Mouse (Mus musculus) embryonic stem cell, embryonic (primary cell): ENCODE measurements around the gene Alpl.

Source experiments
- CTCF ChIA-PET, 4 experiments: fragments of 300-600 bp in 2 of 4; fragments of 350-600 bp in 2 of 4; sonication (Branson Sonifier 250); formaldehyde crosslinking; loops; one replicate each; lab custom pipeline; 2022; ENCODE audit warnings: inconsistent platforms in 2 of 4; lab: Charles Lee
- POLR2A ChIA-PET, 4 experiments: fragments of 300-600 bp in 2 of 4; fragments of 350-600 bp in 2 of 4; sonication (Branson Sonifier 250); formaldehyde crosslinking; loops; one replicate each; lab custom pipeline; 2022; ENCODE audit warnings: antibody characterized with exemption in 4 of 4, inconsistent platforms in 1 of 4; lab: Charles Lee

Alpl gene

DNA sequence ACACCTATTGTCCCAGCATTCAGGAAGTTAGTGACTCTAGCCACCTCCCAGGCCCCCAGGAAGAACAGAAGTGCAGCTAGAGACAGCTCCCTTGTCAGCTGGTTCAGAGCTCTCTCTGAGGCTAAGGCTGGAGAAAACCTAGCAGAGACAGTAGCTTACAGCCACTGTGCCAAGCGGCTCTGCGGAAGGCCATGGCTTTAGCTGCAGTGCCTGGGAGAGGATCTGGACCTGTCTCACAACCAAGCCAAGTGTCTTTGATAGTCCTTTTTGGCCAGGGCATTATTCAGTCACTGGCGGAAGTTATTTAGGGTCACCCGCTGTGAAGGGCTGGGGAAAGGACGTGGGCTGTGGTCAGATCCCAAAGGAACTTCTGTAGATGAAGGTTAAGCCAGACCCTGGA is 27.8 kb downstream of the Alpl start:
- POLR2A ChIA-PET: interaction anchor here in 3 of 4 experiments (0.8 to 9.3 kb wide), 17 partner anchors 9 to 238 kb away, joined by 3 to 127 read pairs (median 6); no protein-coding TSS in a partner anchor

DNA sequence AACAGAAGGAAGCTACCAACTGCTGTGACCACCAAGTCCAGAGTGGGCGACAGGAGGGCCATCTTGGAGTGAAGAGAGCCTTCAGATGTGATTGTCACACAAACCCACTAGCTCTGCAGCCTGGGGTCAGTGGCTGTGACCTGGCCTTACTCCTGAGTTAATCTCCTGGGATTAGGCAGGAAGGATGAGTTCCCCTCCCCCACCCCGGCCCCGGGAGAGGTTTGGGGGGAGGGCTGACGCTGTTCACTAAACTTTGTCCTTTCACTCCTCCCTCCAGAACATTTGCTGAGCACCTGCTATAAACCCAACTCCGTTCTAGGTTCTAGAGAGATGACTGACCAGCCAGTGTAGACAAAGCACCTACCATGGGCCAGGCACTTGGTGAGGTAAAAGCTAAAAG is 29.8 kb downstream of the Alpl start:
- ChIA-PET POLR2A (interaction anchor here (0.6 to 9.3 kb wide), 29 partner anchors 8 to 173 kb away, joined by 3 to 127 read pairs (median 4); partner anchors contain the start of gene Usp48 (in 1 of the 4)), CTCF (interaction anchor here in 3 of 4 experiments (0.5 to 1.6 kb wide), 14 partner anchors 11 to 197 kb away, joined by 3 to 20 read pairs (median 3); no protein-coding TSS in a partner anchor)

More for the DNA sequence above, 27.8 kb downstream of the Alpl start:
- CTCF ChIA-PET: interaction anchor here in 2 of 4 experiments (1.7 to 2.2 kb wide), 2 partner anchors 24 to 68 kb away, joined by 4 to 7 read pairs; no protein-coding TSS in a partner anchor

DNA sequence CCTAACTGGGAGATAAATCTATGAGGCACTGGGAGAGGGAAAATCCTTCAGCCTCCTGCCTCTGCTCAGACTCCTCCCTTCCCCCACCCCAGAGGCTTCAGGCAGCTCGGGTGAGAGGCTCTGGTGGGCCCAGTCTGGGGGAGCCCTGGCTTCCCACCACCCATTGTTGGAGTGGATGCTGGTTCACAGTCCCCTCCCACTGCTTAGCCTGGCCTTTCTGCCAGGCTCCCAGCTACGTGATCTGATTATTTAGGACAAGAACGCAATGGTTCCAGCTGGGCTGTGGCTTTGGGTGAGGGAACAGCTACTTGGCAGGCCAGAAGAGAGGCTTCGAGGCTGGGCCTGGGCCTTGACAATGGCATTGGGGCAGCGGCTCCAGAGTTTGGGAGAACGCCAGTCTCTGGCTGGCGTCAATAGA is 30.6 kb downstream of the Alpl start:
- POLR2A ChIA-PET: interaction anchor here (0.5 to 9.3 kb wide), 20 partner anchors 9 to 172 kb away, joined by 3 to 127 read pairs (median 4); partner anchors contain the start of gene Usp48 (in 1 of the 4)
- CTCF ChIA-PET: interaction anchor here in 2 of 4 experiments (0.9 to 1.4 kb wide), 4 partner anchors 21 to 70 kb away, joined by 3 to 5 read pairs (median 4); no protein-coding TSS in a partner anchor

DNA sequence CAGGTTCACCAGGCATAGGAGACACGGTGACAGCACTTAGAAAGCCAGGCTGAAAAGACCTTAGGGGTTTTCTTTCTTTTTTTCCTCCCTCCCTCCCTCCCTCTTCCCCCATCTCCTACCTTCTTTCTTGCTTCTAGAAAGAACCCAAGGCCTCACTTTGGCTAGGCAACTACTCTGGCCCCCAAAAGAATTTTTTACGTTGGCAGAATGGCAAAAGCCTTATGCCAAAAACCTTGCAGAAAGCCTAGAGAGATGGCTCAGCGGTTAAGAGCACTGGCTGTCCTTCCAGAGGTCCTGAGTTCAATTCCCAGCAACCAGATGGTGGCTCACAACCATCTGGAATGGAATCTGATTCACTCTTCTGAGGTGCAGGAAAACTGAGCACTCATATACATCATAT is 31.6 kb downstream of the Alpl start:
- ChIA-PET CTCF (interaction anchor here in 2 of 4 experiments (0.7 kb wide), 2 partner anchors 13 to 33 kb away, joined by 3 to 4 read pairs; no protein-coding TSS in a partner anchor), POLR2A (interaction anchor here (0.7 to 9.3 kb wide), 11 partner anchors 8 to 326 kb away, joined by 3 to 127 read pairs (median 3); no protein-coding TSS in a partner anchor)

DNA sequence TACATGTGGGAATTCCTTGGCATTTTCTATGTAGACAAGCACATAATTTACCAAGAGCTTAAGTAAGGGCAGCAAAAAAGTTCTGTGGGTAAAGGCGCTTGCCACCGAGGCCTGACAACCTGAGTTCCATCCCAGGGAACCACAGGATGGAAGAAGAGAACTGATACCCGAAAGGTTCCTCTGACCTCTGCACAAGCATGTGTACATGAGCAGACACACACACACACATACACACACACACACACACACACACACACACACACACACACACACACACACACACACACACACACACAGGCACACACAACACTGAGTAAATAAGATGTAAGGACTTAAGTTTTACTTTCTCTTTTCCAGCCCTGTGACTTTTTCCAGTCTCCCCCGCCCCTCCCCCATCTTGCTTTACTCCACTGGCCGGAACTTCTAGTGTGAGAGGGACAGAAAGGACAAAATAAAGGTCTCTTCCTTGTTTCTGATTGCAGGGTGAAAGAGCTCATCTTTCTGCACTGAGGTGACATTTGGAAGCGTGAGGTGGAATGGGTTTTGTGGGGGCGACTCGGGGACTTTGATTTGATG is 32.2 kb downstream of the Alpl start:
- POLR2A ChIA-PET: interaction anchor here in 3 of 4 experiments (0.7 to 9.3 kb wide), 9 partner anchors 8 to 325 kb away, joined by 3 to 127 read pairs (median 4); no protein-coding TSS in a partner anchor

DNA sequence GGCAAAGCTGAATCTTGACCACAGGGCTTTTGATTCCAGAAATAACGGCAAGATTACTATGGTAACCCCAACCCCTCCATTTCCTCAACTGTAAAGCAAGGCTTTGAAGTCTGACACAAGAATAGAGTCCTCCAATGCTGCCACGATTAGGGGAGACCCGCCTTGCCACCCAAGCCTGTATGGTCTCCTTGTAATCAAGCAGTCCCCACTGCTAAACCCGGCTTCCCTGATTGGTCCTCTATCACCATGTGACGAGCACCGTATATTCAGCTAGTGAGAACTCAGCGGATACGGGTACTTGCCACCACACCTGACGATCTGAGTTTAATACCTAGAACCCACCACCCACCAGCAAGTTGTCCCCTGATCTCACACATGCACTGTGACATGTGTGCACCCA is 33.3 kb downstream of the Alpl start:
- POLR2A ChIA-PET: interaction anchor here in 3 of 4 experiments (0.6 to 9.3 kb wide), 8 partner anchors 11 to 73 kb away, joined by 3 to 127 read pairs (median 3); no protein-coding TSS in a partner anchor
- CTCF ChIA-PET: interaction anchor here in 1 of 4 experiments (1.1 to 1.2 kb wide), 2 partner anchors 19 to 39 kb away, joined by 3 to 8 read pairs; no protein-coding TSS in a partner anchor

More for the DNA sequence above, 32.2 kb downstream of the Alpl start:
- CTCF ChIA-PET: interaction anchor here in 1 of 4 experiments (0.7 kb wide), 1 partner anchor 34 kb away, joined by 4 read pairs; no protein-coding TSS in a partner anchor

DNA sequence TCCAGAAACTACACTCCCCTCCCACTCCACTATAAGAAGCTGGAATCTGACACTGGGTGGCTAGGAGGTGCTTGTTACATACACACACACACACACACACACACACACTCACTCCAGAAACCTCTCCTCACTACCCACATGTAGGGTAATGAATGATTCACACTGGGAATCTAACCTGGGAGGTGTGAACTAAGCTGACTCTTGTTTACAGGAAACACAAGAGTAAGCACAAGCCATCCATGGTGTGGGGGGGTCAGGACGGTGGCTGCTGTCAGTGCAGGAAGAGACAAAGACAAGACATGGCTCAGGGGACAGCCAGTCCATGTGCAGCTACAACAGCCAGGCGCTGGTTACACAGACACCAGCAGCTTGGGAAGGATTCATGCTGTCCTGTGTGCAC is 41.7 kb downstream of the Alpl start:
- POLR2A ChIA-PET: interaction anchor here in 3 of 4 experiments (0.6 to 1.8 kb wide), 9 partner anchors 10 to 711 kb away, joined by 3 to 11 read pairs (median 3); no protein-coding TSS in a partner anchor

DNA sequence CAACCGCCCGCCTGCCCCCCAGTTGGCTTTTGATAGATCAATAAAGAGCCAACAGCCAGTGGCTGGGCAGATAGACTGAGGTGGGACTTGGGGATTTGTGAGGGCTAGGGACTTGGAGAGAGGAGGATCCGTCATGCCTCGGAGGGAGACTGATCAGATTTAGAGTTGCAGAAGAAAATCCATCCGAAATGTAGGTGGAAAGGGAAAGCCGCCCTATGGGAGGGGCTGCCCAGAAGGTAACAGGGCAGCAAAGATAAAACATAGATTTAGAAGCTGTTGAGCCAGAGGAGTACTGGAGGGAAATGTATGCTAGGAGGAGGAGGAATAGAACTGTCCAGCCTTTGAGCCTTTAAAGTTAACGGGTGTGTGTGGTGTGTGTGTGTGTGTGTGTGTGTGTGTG is 43.0 kb downstream of the Alpl start:
- CTCF ChIA-PET: interaction anchor here (0.6 to 1.2 kb wide), 7 partner anchors 9 to 669 kb away, joined by 3 to 14 read pairs (median 4); no protein-coding TSS in a partner anchor
- POLR2A ChIA-PET: interaction anchor here in 1 of 4 experiments (1.2 to 1.8 kb wide), 3 partner anchors 18 to 48 kb away, joined by 3 to 7 read pairs (median 4); no protein-coding TSS in a partner anchor

More for the DNA sequence above, 41.7 kb downstream of the Alpl start:
- CTCF ChIA-PET: interaction anchor here (0.6 to 1.2 kb wide), 9 partner anchors 10 to 198 kb away, joined by 3 to 6 read pairs (median 3); no protein-coding TSS in a partner anchor

DNA sequence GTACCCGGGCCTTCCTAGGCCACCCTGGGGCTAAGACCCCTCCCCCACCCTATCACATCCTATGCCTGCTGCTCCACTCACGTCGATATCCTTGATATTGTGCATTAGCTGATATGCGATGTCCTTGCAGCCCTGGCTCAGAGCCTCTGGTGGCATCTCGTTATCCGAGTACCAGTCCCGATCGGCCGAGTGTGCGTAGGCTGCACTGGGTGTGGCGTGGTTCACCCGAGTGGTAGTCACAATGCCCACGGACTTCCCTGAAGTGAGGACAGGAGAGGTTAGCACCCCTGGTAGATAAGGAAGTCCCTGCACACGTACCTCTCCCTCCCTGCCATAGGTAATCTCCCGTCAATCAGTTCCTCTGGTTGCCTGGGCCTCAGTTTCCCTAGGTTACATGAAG is 43.7 kb downstream of the Alpl start:
- ChIA-PET POLR2A (interaction anchor here in 2 of 4 experiments (0.6 to 2.0 kb wide), 17 partner anchors 8 to 83 kb away, joined by 3 to 11 read pairs (median 4); no protein-coding TSS in a partner anchor), CTCF (interaction anchor here (0.5 to 1.7 kb wide), 7 partner anchors 8 to 1489 kb away, joined by 3 to 10 read pairs (median 3); no protein-coding TSS in a partner anchor)

DNA sequence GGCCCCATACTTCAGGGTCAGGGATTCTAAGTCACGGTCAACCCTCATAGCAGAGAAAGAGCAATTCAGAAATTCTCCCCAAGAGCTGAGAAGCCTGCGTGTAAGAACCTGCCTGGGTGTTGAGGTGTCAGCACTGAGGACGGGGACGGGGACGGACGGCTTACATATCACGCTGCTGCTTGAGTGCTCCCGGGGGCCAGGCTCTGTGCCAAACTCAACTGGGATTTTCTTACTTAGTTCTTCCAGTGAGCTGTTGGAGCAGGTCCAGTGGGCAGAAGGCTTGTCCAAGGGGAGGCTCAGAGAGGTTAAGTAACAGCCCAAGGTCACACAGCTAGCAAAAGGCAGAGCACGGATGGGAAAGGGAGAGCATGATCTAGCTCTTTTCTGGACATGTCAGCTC is 44.5 kb downstream of the Alpl start:
- CTCF ChIA-PET: interaction anchor here (0.5 to 1.7 kb wide), 10 partner anchors 13 to 1488 kb away, joined by 3 to 10 read pairs (median 4); no protein-coding TSS in a partner anchor

DNA sequence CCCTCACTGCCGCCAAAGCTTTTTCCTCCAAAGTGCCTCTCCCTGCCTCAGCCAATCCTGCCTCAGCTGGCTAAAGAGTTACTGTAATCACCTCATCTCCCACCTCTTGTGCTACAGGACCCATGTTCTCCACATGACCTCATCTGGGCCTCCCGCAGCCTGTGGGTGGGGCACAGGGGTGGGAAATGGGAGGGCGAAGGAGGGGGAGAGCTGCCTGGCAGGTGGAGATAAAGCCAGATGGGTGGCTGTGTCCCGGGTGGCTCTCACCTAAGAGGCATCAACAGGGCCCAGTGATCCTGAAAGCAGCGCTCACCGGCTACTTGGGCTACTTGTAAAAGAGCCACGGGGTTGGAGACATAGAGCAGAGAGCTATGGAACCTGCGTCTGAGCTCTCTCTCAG is 44.9 kb downstream of the Alpl start:
- POLR2A ChIA-PET: interaction anchor here (0.6 to 2.0 kb wide), 26 partner anchors 8 to 1235 kb away, joined by 3 to 11 read pairs (median 4); no protein-coding TSS in a partner anchor
- CTCF ChIA-PET: interaction anchor here in 3 of 4 experiments (0.7 to 1.7 kb wide), 7 partner anchors 15 to 936 kb away, joined by 3 to 10 read pairs (median 5); no protein-coding TSS in a partner anchor

More for the DNA sequence above, 44.5 kb downstream of the Alpl start:
- POLR2A ChIA-PET: interaction anchor here in 3 of 4 experiments (0.6 to 2.0 kb wide), 25 partner anchors 9 to 606 kb away, joined by 3 to 11 read pairs (median 4); no protein-coding TSS in a partner anchor

DNA sequence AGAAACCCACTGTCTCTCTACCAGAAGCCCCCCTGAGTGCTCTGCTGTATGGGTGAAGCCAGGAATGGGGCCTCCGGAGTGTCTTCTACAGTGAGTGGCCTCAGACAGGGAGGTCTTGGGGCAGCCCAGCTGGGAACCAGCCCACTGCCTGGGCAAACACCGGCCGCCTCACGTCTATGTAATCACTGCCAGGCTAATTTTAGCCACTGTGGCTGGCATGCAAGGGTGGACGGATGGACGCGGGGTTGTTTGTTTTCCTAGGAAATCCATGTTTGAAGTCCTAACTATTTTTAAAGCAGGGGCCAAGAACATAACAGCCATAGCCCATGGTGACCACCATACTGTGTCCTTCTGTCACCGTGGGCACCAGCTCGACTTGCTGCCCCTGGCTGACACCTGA is 46.1 kb downstream of the Alpl start:
- ChIA-PET CTCF (no interaction called here), POLR2A (interaction anchor here in 2 of 4 experiments (1.0 to 1.2 kb wide), 3 partner anchors 11 to 50 kb away, joined by 3 read pairs; no protein-coding TSS in a partner anchor)

DNA sequence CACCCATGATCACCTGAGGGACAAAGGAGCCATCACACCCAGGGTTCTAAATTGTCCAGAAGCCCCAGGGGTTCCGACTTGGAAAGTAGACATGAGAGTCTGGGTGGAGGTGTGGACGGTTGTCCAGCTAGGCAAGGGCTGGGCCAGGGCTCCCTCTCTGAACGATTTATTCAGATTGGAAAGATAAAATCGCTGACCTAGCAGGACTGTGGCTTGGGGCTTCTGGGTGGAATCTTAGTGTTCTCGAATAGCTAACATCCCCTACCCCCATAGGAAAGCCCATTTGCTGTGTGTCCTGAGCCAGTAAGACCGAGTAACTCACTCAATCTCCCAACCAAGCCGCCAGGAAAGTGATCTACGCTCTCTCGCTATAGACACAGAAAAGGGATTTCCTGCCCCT is 46.5 kb downstream of the Alpl start:
- POLR2A ChIA-PET: interaction anchor here in 3 of 4 experiments (0.6 to 1.2 kb wide), 4 partner anchors 11 to 132 kb away, joined by 3 read pairs; no protein-coding TSS in a partner anchor
- CTCF ChIA-PET: no interaction called here

DNA sequence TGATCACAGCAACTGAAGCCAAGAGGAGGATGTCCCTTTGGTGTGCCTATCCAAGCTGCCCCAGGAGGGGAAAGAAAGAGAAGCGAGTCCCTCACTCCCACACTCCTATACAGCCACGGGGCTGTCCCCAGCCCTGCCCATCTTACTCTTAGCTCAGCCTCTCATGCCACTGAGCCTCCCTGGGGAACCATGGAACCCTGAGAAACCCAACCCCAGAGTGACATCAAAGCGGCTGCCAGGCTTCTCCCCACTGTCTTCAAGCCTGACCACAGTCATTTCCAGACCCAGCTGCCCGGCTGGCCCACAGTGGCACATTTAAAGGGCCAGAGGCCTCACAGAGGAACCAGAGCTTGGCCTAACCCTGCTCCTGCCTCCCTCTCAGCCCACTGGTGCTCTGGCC is 47.5 kb downstream of the Alpl start:
- CTCF ChIA-PET: interaction anchor here in 1 of 4 experiments (0.6 kb wide), 1 partner anchor 348 kb away, joined by 3 read pairs; no protein-coding TSS in a partner anchor
- POLR2A ChIA-PET: interaction anchor here in 2 of 4 experiments (0.6 to 1.0 kb wide), 3 partner anchors 10 to 131 kb away, joined by 3 to 5 read pairs (median 3); no protein-coding TSS in a partner anchor

DNA sequence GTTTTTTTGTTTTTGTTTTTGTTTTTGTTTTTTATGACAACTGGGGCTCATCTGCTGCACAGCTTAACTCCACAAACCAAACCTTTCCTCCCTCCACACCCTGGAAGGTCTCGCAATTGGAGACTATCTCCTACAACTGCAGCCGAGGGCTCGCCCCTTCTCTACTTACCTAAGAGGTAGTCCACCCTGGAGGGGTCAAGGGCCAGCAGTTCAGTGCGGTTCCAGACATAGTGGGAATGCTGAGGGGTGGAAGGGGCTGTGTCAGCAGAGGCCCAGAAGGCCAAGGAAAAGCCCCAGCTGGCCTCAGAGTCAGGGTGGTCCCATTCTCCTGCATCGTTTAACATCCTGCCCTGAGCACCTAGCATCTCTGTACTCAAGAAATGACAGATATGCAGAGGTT is 48.6 kb downstream of the Alpl start:
- POLR2A ChIA-PET: interaction anchor here in 2 of 4 experiments (0.8 to 2.0 kb wide), 10 partner anchors 9 to 66 kb away, joined by 3 to 6 read pairs (median 3); no protein-coding TSS in a partner anchor
- CTCF ChIA-PET: interaction anchor here in 1 of 4 experiments (1.2 kb wide), 1 partner anchor 8 kb away, joined by 3 read pairs; no protein-coding TSS in a partner anchor

DNA sequence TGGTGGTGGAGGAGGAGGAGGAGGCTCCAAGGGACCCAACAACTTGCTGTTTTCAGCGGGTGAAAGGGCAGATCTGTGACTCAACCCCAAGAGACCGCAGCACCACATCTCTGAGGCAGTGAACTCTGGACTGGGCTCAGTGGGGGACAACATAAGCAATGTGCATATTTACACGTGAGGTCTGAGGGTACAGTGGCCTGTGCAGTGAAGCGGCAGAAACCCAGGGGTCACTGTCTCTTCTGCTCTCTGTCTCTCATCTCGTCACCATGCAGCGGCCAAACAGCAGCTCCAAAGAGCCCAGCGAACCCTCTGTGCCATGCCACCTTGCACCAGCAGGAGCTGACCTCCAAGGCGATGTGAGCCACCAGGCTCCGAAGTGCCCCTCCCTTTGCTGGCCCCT is 49.1 kb downstream of the Alpl start:
- ChIA-PET POLR2A (interaction anchor here in 2 of 4 experiments (0.8 to 2.0 kb wide), 9 partner anchors 8 to 67 kb away, joined by 3 to 6 read pairs (median 3); no protein-coding TSS in a partner anchor), CTCF (interaction anchor here in 2 of 4 experiments (0.5 to 1.2 kb wide), 2 partner anchors 8 to 950 kb away, joined by 3 to 4 read pairs; no protein-coding TSS in a partner anchor)

DNA sequence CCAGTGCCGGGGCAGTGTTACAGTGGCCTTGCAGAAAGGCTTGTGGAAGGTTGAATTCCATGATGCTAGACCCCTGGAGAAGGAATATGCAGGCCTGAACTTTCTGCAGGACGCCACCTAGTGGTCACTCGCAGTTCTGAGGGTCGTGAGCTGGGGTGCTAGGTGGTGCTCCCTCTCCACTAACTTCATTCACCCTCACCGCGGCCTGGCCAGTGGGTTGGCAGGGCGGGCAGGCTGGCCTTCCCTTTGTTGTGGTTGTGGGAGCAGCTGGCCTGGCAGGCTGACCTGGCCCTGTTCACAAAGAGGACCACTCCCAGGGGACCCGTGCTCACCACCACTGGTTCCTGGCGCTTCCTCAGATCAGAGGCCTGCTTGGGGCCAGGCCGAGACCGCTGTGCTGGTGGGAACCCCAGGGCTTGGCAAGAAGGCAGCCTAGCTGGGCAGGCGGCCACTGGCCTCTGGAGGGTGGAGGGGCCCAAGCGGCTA is 51.7 kb downstream of the Alpl start:
- CTCF ChIA-PET: interaction anchor here (0.6 to 1.9 kb wide), 49 partner anchors 8 to 410 kb away, joined by 3 to 17 read pairs (median 4); no protein-coding TSS in a partner anchor
- POLR2A ChIA-PET: interaction anchor here in 3 of 4 experiments (0.6 to 1.5 kb wide), 13 partner anchors 10 to 57 kb away, joined by 3 to 11 read pairs (median 3); no protein-coding TSS in a partner anchor
